Mouse (Mus musculus) liver, embryonic 16.5 days (tissue): ENCODE measurements around the gene Ppp1r11. TPM values are rescaled to one million over a fixed set of nuclear protein-coding genes. Genes with fewer than 3 reads are reported as not detected.

Experiments
- ATAC-seq: fragments of 200-750 bp; cut with Nextera tagmentation; 2 replicates; pipeline ENCODE4 v1.8.0; 2017; ENCODE audit warnings: low read depth, mild to moderate bottlenecking, moderate number of reproducible peaks, moderate library complexity
- H3K27ac ChIP-seq: fragments of 300-500 bp; sonication (generic); 2 replicates; pipeline ENCODE4 v1.5.1; 2014; ENCODE audit warnings: mild to moderate bottlenecking, low read length
- H3K27me3 ChIP-seq: fragments of 300-500 bp; sonication (generic); 2 replicates; pipeline ENCODE4 v1.6.1; 2014; ENCODE audit warnings: low read depth, low read length, mixed read lengths; ENCODE audit not compliant: control insufficient read depth, insufficient read depth
- H3K36me3 ChIP-seq: fragments of 300-500 bp; sonication (generic); 2 replicates; pipeline ENCODE4 v1.6.1; 2014; ENCODE audit warnings: mild to moderate bottlenecking; ENCODE audit not compliant: control insufficient read depth, insufficient read depth
- H3K4me1 ChIP-seq: fragments of 300-500 bp; sonication (generic); 2 replicates; pipeline ENCODE4 v1.6.1; 2014; ENCODE audit warnings: low read depth, low read length, mixed read lengths; ENCODE audit not compliant: control insufficient read depth
- H3K4me2 ChIP-seq: fragments of 300-500 bp; sonication (generic); 2 replicates; pipeline ENCODE4 v1.6.1; 2014; ENCODE audit warnings: low read depth, low read length, mixed read lengths
- H3K4me3 ChIP-seq: fragments of 300-500 bp; sonication (generic); 2 replicates; pipeline ENCODE4 v1.5.1; 2014; ENCODE audit warnings: low read depth, mild to moderate bottlenecking, low read length
- H3K9ac ChIP-seq: fragments of 300-500 bp; sonication (generic); 2 replicates; pipeline ENCODE4 v1.6.1; 2014; ENCODE audit warnings: low read depth, low read length
- H3K9me3 ChIP-seq: fragments of 300-500 bp; sonication (generic); replicated peaks from 2 replicates; pipeline ENCODE4 v1.6.1; 2016; ENCODE audit warnings: low read length; ENCODE audit not compliant: control insufficient read depth
- WGBS: fragments of 180-500 bp; shearing (Covaris S2); extraction: QIAGEN DNeasy Blood & Tissue Kit; methylation state at CpG from one replicate; pipeline ENCODE4 v1.1.7; 2014; ENCODE audit not compliant: insufficient replicate concordance; 5-methylcytosine and 5-hydroxymethylcytosine counted together
- polyA plus RNA-seq: library from polyadenylated mRNA; unstranded; fragments of >200 nt; fragmentation: Nextera tagmentation; extraction: Ambion mirVana; gene quantifications from 2 replicates; pipeline ENCODE4 v1.2.1, GENCODE M21; 2015

Gene Ppp1r11
- polyA plus RNA-seq, 1 experiment from 2014 or later = 23.9 TPM

- no peak overlapping the region for H3K4me3 ChIP-seq
Measured at GRCm38 (mm10) chr17:36914108-36914507, 37.4 kb downstream of the Ppp1r11 start.

GRCm38 (mm10) chr17:36912031-36912430 lies 39.5 kb downstream of the Ppp1r11 start:
- Histone ChIP-seq H3K4me3 (no peak overlapping the region), H3K27me3 (peaks cover 7% of the 10 kb centered on the region), H3K9me3 (no peaks in the 10 kb centered on the region), H3K4me2 (no peak overlapping the region), H3K36me3 (no peaks in the 10 kb centered on the region), H3K27ac (no peak overlapping the region), H3K4me1 (no peaks in the 10 kb centered on the region), H3K9ac (no peak overlapping the region)
- ATAC-seq = no peak
- WGBS = 44% methylated on average over 2 of the region's 2 CpGs

More at GRCm38 (mm10) chr17:36914108-36914507, 37.4 kb downstream of the Ppp1r11 start:
- 7% methylated on average over 2 of the region's 2 CpGs for WGBS
- ATAC-seq = no peak
- Histone ChIP-seq H3K4me1 (no peaks in the 10 kb centered on the region), H3K36me3 (no peaks in the 10 kb centered on the region), H3K27ac (no peak overlapping the region), H3K27me3 (peaks cover 7% of the 10 kb centered on the region), H3K9ac (no peak overlapping the region), H3K9me3 (no peaks in the 10 kb centered on the region), H3K4me2 (no peak overlapping the region)

GRCm38 (mm10) chr17:36909802-36910201 lies 41.7 kb downstream of the Ppp1r11 start:
- no peak overlapping the region for H3K4me3 ChIP-seq
- no peak overlapping the region for H3K27ac ChIP-seq
- no peaks in the 10 kb centered on the region for H3K27me3 ChIP-seq
- 31% methylated on average over 4 of the region's 4 CpGs for WGBS
- H3K9me3 ChIP-seq = no peaks in the 10 kb centered on the region
- H3K4me1 ChIP-seq = no peaks in the 10 kb centered on the region
- no peak overlapping the region for H3K4me2 ChIP-seq
- H3K36me3 ChIP-seq = no peaks in the 10 kb centered on the region
- no peak for ATAC-seq
- H3K9ac ChIP-seq = no peak overlapping the region

- Histone ChIP-seq H3K4me2 (no peak overlapping the region), H3K27me3 (no peaks in the 10 kb centered on the region), H3K9me3 (no peaks in the 10 kb centered on the region), H3K27ac (no peak overlapping the region), H3K36me3 (no peaks in the 10 kb centered on the region), H3K4me3 (no peak overlapping the region), H3K4me1 (no peaks in the 10 kb centered on the region), H3K9ac (no peak overlapping the region)
- ATAC-seq = no peak
- 22% methylated on average over 1 of the region's 1 CpGs for WGBS
Measured at GRCm38 (mm10) chr17:36908235-36908634, 43.3 kb downstream of the Ppp1r11 start.

GRCm38 (mm10) chr17:36903651-36904050 lies 47.9 kb downstream of the Ppp1r11 start:
- 47% methylated on average over 3 of the region's 3 CpGs for WGBS
- Histone ChIP-seq H3K4me1 (no peaks in the 10 kb centered on the region), H3K27ac (no peak overlapping the region), H3K9me3 (no peaks in the 10 kb centered on the region), H3K4me2 (no peak overlapping the region), H3K4me3 (no peak overlapping the region), H3K27me3 (no peaks in the 10 kb centered on the region), H3K36me3 (no peaks in the 10 kb centered on the region), H3K9ac (no peak overlapping the region)
- no peak for ATAC-seq

- H3K4me1 ChIP-seq = no peaks in the 10 kb centered on the region
- H3K27me3 ChIP-seq = no peaks in the 10 kb centered on the region
- H3K9me3 ChIP-seq = no peaks in the 10 kb centered on the region
- H3K4me2 ChIP-seq = no peak overlapping the region
- no peak overlapping the region for H3K9ac ChIP-seq
- no peak overlapping the region for H3K27ac ChIP-seq
- H3K4me3 ChIP-seq = no peak overlapping the region
- no peaks in the 10 kb centered on the region for H3K36me3 ChIP-seq
- 18% methylated on average over 1 of the region's 1 CpGs for WGBS
- ATAC-seq = no peak
Measured at GRCm38 (mm10) chr17:36900691-36901090, 50.9 kb downstream of the Ppp1r11 start.

- Histone ChIP-seq H3K27ac (no peak overlapping the region), H3K4me2 (no peak overlapping the region), H3K9me3 (no peaks in the 10 kb centered on the region), H3K4me1 (no peaks in the 10 kb centered on the region), H3K9ac (no peak overlapping the region), H3K36me3 (no peaks in the 10 kb centered on the region), H3K4me3 (no peak overlapping the region), H3K27me3 (no peaks in the 10 kb centered on the region; the same call in 1 of the 2 replicates)
- ATAC-seq = no peak
- 66% methylated on average over 5 of the region's 5 CpGs for WGBS
Measured at GRCm38 (mm10) chr17:36900001-36900400, 51.5 kb downstream of the Ppp1r11 start.

- Histone ChIP-seq H3K27me3 (no peaks in the 10 kb centered on the region; the same call in none of the 2 replicates), H3K4me3 (no peak overlapping the region), H3K9me3 (no peaks in the 10 kb centered on the region), H3K4me2 (no peak overlapping the region), H3K9ac (no peak overlapping the region), H3K36me3 (no peaks in the 10 kb centered on the region), H3K4me1 (no peaks in the 10 kb centered on the region), H3K27ac (no peak overlapping the region)
- ATAC-seq = no peak
- 51% methylated on average over 4 of the region's 4 CpGs for WGBS
Measured at GRCm38 (mm10) chr17:36899376-36899775, 52.2 kb downstream of the Ppp1r11 start.
